Mouse (Mus musculus) thymus, adult 2 months (tissue): Measurements from ENCODE around the gene Sprr2a2. TPM values are rescaled to one million over a fixed set of nuclear protein-coding genes. Genes with fewer than 3 reads are reported as not detected.
A peak's percentile ranks its signal among the peaks of the same experiment; 100 is the strongest.
"Not testable (repeated sequence)": the region's sequence is repeated elsewhere in the genome, so short reads cannot be mapped to it uniquely, and the experiment has no call there.

Experiments
- DNase-seq: peaks from one replicate; pipeline ENCODE4 v3.0.0; 2021
- H3K27ac ChIP-seq: fragments of 200-500 bp; 2 replicates; pipeline ENCODE4 v1.5.1; 2012; ENCODE audit warnings: low read length, control low read depth; ENCODE audit not compliant: control insufficient read depth, insufficient read depth
- H3K27me3 ChIP-seq: fragments of 200-500 bp; 2 replicates; pipeline ENCODE4 v1.6.1; 2012; ENCODE audit warnings: mild to moderate bottlenecking, low read length, moderate library complexity, mixed read lengths; ENCODE audit not compliant: control insufficient read depth, insufficient read depth
- H3K36me3 ChIP-seq: fragments of 200-500 bp; 2 replicates; pipeline ENCODE4 v1.6.1; 2012; ENCODE audit warnings: mild to moderate bottlenecking, low read length, moderate library complexity; ENCODE audit not compliant: control insufficient read depth, insufficient read depth
- H3K4me1 ChIP-seq: fragments of 200-500 bp; replicated peaks from 2 replicates; pipeline ENCODE4 v1.6.1; 2012; ENCODE audit warnings: low read length; ENCODE audit not compliant: control insufficient read depth, insufficient read depth
- H3K4me3 ChIP-seq: fragments of 200-500 bp; 2 replicates; pipeline ENCODE4 v1.5.1; 2012; ENCODE audit warnings: mild to moderate bottlenecking, low read length, control low read depth, moderate library complexity; ENCODE audit not compliant: control insufficient read depth, insufficient read depth
- CTCF ChIP-seq: fragments of 200-500 bp; IDR thresholded peaks from 2 replicates; pipeline ENCODE4 v1.5.1; 2012; ENCODE audit warnings: mild to moderate bottlenecking, control low read depth, low read length, moderate library complexity, borderline replicate concordance; ENCODE audit not compliant: control insufficient read depth, poor library complexity, insufficient read depth; ENCODE audit errors: extremely low read depth
- POLR2A ChIP-seq: fragments of 200-500 bp; IDR thresholded peaks from 2 replicates; pipeline ENCODE4 v1.6.1; 2012; ENCODE audit warnings: mild to moderate bottlenecking, low read length, control low read depth, moderate library complexity; ENCODE audit not compliant: control insufficient read depth, poor library complexity, insufficient read depth; ENCODE audit errors: extremely low read depth
- WGBS: fragments of 180-500 bp; shearing (Covaris S2); methylation state at CpG from one replicate; pipeline ENCODE4 v1.1.7; 2018; 5-methylcytosine and 5-hydroxymethylcytosine counted together
- polyA plus RNA-seq: library from polyadenylated mRNA; depleted of rRNA; stranded (reverse); fragments of >200 nt; gene quantifications from 2 replicates; pipeline ENCODE4 v1.2.3, GENCODE M21; 2012; rRNA removed

Sprr2a2 gene
- polyA plus RNA-seq: 294 and 400 TPM in 2 replicates

- H3K4me3 ChIP-seq, DNase-seq, H3K27ac ChIP-seq, H3K27me3 ChIP-seq, H3K4me1 ChIP-seq, H3K36me3 ChIP-seq: not testable (repeated sequence)
- WGBS: no CpG with 5 or more reads among the region's 2 CpGs
Measured at GRCm38 (mm10) chr3:92215569-92215968, at the start of gene Sprr2a2, which contains the start of gene Sprr2a1. Sprr2a2 (plus strand) TSS chr3:92215920. Sprr2a1 (plus strand) TSS chr3:92215799.

GRCm38 (mm10) chr3:92169847-92170246, 45.9 kb upstream of the Sprr2a2 start:
- H3K4me3 ChIP-seq: no peak overlapping the region
- no peaks in the 10 kb centered on the region for H3K27me3 ChIP-seq
- H3K36me3 ChIP-seq: no peaks in the 10 kb centered on the region
- no peak for TF ChIP-seq POLR2A
- no peak for TF ChIP-seq CTCF
- no peak overlapping the region for H3K27ac ChIP-seq
- WGBS: 93% methylated on average over 3 of the region's 3 CpGs
- no peak for DNase-seq
- no peaks in the 10 kb centered on the region for H3K4me1 ChIP-seq

DNA sequence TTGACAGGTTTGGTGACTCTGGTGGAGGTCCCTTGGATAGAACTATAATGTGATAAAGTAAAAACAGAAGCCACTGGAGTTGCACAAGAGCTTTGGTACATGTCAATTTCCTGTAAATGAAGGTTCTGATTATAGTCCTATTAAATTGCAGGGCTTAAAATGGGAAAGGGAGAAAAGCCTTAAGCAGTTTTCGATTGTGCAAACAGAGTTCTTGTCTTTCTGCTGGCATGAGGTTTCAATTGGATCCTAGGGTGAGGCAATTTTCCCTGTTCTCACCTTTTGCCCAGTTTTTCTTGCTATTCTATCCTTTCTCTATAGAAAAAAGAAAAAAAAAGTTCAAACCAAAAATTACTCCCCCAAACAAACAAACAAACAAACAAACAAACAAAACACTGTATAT, 38.8 kb upstream of the Sprr2a2 start:
- Histone ChIP-seq H3K4me3 (no peak overlapping the region), H3K27me3 (no peaks in the 10 kb centered on the region), H3K36me3 (no peaks in the 10 kb centered on the region), H3K4me1 (no peaks in the 10 kb centered on the region), H3K27ac (no peak overlapping the region)
- WGBS: 79% methylated on average over 1 of the region's 1 CpGs
- no peak for DNase-seq
- TF ChIP-seq CTCF (no peak), POLR2A (no peak)

DNA sequence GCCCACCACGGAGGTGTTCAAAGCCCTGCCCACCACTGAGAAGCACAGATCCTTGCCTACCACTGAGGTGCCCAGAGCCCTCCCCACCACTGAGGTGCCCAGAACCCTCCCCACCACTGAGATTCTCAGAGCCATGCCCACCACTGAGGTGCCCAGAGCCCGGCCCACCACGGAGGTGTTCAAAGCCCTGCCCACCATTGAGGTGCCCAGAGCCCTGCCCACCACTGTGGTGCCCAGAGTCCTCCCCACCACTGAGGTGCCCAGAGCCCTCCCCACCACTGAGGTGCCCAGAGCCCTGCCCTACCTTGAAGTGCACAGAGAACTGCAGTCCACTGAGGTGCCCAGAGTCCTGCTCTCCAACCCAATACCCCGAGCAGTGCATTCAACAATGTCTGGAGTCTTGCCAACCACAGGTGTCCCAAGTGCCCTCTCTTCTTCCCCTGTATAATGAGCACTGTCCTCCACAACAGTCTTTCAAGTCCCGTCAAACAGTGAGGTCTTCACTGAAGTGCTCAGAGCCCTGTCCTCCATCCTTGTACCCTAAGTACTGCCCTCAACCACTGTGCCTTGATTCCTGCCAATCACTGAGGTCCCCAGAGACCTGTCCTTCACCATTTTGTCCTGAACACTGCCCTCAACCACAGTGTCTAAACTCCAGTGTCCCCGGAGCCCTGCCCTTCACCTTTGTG, 20.1 kb upstream of the Sprr2a2 start:
- Histone ChIP-seq H3K27me3 (no peaks in the 10 kb centered on the region), H3K36me3 (no peaks in the 10 kb centered on the region), H3K4me3 (no peak overlapping the region), H3K4me1 (no peaks in the 10 kb centered on the region), H3K27ac (no peak overlapping the region)
- no peak for TF ChIP-seq POLR2A
- no peak for TF ChIP-seq CTCF
- DNase-seq: no peak
- WGBS: 94% methylated on average over 6 of the region's 6 CpGs

DNA sequence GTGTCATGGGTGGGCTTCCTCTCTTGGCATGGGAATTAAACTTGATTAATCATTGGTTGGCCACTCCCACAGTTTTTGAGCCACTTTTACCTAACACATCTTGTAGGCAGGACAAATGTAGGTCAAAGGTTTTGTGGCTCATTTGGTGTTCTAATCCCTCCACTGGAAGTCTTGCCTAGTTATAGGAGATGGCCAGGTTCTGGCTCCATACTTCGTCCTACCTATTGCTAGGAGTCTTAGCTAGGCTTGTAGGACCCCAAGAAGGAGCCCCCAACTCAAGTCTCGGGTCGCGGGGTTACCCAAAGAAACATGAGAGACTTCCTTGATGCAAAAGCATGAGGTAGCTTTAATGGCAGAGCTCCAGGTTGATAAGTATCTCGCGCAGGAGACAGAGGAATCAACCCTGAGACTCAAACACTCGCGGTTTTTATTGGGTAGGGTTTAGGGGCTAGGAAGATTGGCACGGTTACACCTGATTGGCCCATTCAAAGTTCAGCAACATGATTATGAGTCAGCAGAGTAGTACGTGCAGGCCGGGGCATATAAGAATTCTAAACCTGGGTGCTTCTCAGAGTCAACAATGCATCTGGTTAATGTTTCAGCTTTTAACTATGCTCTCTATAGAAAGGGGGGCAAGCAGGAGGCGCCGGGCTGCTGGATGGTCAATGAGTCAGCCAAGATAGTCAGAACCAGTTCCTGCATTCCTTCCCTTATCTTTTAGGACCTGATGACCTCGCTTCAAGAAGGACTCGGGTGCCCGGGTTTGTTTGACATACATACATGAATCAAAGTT, 4.4 kb upstream of the Sprr2a2 start:
- DNase-seq, H3K4me3 ChIP-seq, H3K4me1 ChIP-seq, H3K36me3 ChIP-seq, H3K27me3 ChIP-seq, H3K27ac ChIP-seq: not testable (repeated sequence)
- no CpG with 5 or more reads among the region's 16 CpGs for WGBS

GRCm38 (mm10) chr3:92212059-92212458, 3.7 kb upstream of the Sprr2a2 start:
- not testable (repeated sequence) for H3K27ac ChIP-seq, H3K4me3 ChIP-seq, H3K27me3 ChIP-seq, H3K4me1 ChIP-seq, H3K36me3 ChIP-seq, DNase-seq
- WGBS: no CpG with 5 or more reads among the region's 1 CpGs

DNA sequence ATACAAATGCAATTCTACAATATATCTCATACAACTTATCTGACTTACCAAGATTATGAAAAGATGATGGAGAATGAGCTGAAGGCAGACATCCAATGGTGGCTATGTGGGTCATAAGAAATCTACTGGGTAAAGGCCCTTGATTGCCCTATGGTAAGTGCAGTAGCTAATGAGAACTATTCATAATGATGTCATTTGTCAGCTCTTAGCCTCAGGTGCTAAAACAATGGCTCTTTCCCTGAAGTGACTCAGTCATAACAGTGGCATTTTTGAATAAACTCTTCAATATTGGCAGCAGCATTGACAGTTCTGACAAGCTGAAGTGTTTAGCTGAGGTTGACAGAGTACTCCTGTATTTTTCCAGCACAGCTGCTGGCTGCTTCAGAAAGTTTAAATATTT, 2.1 kb upstream of the Sprr2a2 start:
- not testable (repeated sequence) for H3K27ac ChIP-seq, H3K27me3 ChIP-seq

GRCm38 (mm10) chr3:92219031-92219430, 3.3 kb downstream of the Sprr2a2 start:
- not testable (repeated sequence) for H3K4me3 ChIP-seq, DNase-seq
- no CpG with 5 or more reads among the region's 8 CpGs for WGBS

More for the DNA sequence above, 2.1 kb upstream of the Sprr2a2 start:
- H3K4me1 ChIP-seq, DNase-seq, H3K4me3 ChIP-seq, H3K36me3 ChIP-seq: not testable (repeated sequence)

GRCm38 (mm10) chr3:92223708-92224107, 8.0 kb downstream of the Sprr2a2 start:
- H3K27me3 ChIP-seq, DNase-seq, H3K4me1 ChIP-seq, H3K36me3 ChIP-seq, H3K27ac ChIP-seq, H3K4me3 ChIP-seq: not testable (repeated sequence)

More at GRCm38 (mm10) chr3:92219031-92219430, 3.3 kb downstream of the Sprr2a2 start:
- not testable (repeated sequence) for H3K36me3 ChIP-seq, H3K4me1 ChIP-seq, H3K27ac ChIP-seq, H3K27me3 ChIP-seq

GRCm38 (mm10) chr3:92227410-92227809, 11.7 kb downstream of the Sprr2a2 start:
- peak; percentile 0 for DNase-seq
- H3K27me3 ChIP-seq, H3K36me3 ChIP-seq, H3K4me1 ChIP-seq, H3K27ac ChIP-seq, H3K4me3 ChIP-seq: not testable (repeated sequence)
- 63% methylated on average over 3 of the region's 3 CpGs for WGBS
